In genomic region chr17:27221562-27221961, GRCm38 (mm10) we compare ENCODE assay signal across 16 mouse cellular contexts. TPM values are rescaled to one million over a fixed set of nuclear protein-coding genes. Genes with fewer than 3 reads are reported as not detected.
DNase-seq lines count a peak whose midpoint lies in the region.
"Had no signal": no experiment of that assay in that cellular context is flagged by ENCODE, and none has a peak within 500 bp of the region (broad histone marks: within the 10 kb centered on the region; RNA-seq: fewer than 3 reads in every experiment).

No protein-coding gene starts in this region.

- intact Hi-C loops in left cerebral cortex, postnatal 14 days (cut with DNase I) = no loop called here
- intact Hi-C loops in left cerebral cortex, postnatal 36 days (cut with DNase I) = no loop called here

- DNase-seq in layer of hippocampus, adult 11-12 months (ENCODE audit: low spot score) = peak; percentile 58
- DNase-seq in layer of hippocampus, adult 9-10 months (ENCODE audit: low spot score) = no peak
- peak; percentile 67 to 87 for DNase-seq in left cerebral cortex, postnatal 14 days (ENCODE audit: low spot score in 2 of 2)
- DNase-seq in left cerebral cortex, postnatal 36 days (ENCODE audit: low spot score in 2 of 2) = no peak
- DNase-seq in right cerebral cortex, postnatal 14 days = peak; percentile 61
- no peak for DNase-seq in right cerebral cortex, adult 18-20 months
- DNase-seq: adrenal gland, postnatal 10 days; adrenal gland, postnatal 36 days; B cell, adult 2 months; cerebellum, adult 18-20 months; cerebellum, adult 9-10 months; cerebellum, postnatal 14 days; gastrocnemius, postnatal 25 days; heart, adult 18-20 months; heart, postnatal 10 days; heart, postnatal 36 days had no signal

RNA-seq across cellular contexts. Expression of gene Lemd2, which starts 17.3 kb away (rescaled TPM):
- 10 to 100 TPM; 46.0 to 49.5 TPM for total RNA-seq in left cerebral cortex, postnatal 14 days (2021)
- total RNA-seq in left cerebral cortex, postnatal 36 days (2021) = 10 to 100 TPM; 41.6 to 44.2 TPM

RNA-seq across cellular contexts. Expression of gene Ip6k3, which starts 54.0 kb away (rescaled TPM):
- under 1 TPM; 0.23 to 0.29 TPM for total RNA-seq in left cerebral cortex, postnatal 14 days (2021)
- under 1 TPM; 0.23 to 0.81 TPM for total RNA-seq in left cerebral cortex, postnatal 36 days (2021)

Comparison
In these comparisons a context has a peak if more than half of its experiments do, and no peak if none do; other contexts are left out.
1. DNase-seq: peak in layer of hippocampus, adult 11-12 months (single experiment), left cerebral cortex, postnatal 14 days (2 of 2) and right cerebral cortex, postnatal 14 days (single experiment); none in layer of hippocampus, adult 9-10 months (single experiment), left cerebral cortex, postnatal 36 days (0 of 2) and right cerebral cortex, adult 18-20 months (single experiment).